Mouse (Mus musculus) adipose tissue, adult 10 weeks (tissue): Measurements from ENCODE around the gene Usp49. TPM values are rescaled to one million over a fixed set of nuclear protein-coding genes. Genes with fewer than 3 reads are reported as not detected.

Source experiments
- polyA plus RNA-seq: library from polyadenylated mRNA; stranded (reverse); fragments of 350-450 nt; fragmentation: Illumina TruSeq; extraction: RNeasy Lipid Tissue Mini Kit (QIAGEN cat#74804); gene quantifications from one replicate; pipeline ENCODE4 v1.2.3, GENCODE M21; 2014; ENCODE audit warnings: low read depth, low replicate concordance

Gene Usp49
- polyA plus RNA-seq, result 7.2 TPM

GRCm38 (mm10) chr17:47630678-47631065, at the start of gene Usp49:
Gene Usp49, plus strand, starts transcription at chr17:47630690.

GRCm38 (mm10) chr17:47610849-47611660, 19.4 kb upstream of the Usp49 start, which contains the start of the genes Bysl, Med20 and Gm20517:
Gene Bysl, minus strand, starts transcription at chr17:47611492.
Gene Med20, plus strand, starts transcription at chr17:47611582.
Gene Gm20517, plus strand, starts transcription at chr17:47611589.

GRCm38 (mm10) chr17:47688344-47688607, 57.8 kb downstream of the Usp49 start, which contains the start of gene Tomm6:
Gene Tomm6, minus strand, starts transcription at chr17:47688386.

GRCm38 (mm10) chr17:47688608-47689575, 58.4 kb downstream of the Usp49 start, which contains the start of gene Frs3:
Gene Frs3, plus strand, starts transcription at chr17:47689030.

GRCm38 (mm10) chr17:47694442-47694502, 63.8 kb downstream of the Usp49 start, which contains the start of gene Gm21981:
Gene Gm21981, minus strand, starts transcription at chr17:47694455.

GRCm38 (mm10) chr17:47694503-47695336, 64.2 kb downstream of the Usp49 start, which contains the start of gene Prickle4:
Gene Prickle4, minus strand, starts transcription at chr17:47694736.

GRCm38 (mm10) chr17:47726566-47726965, 96.1 kb downstream of the Usp49 start, which contains the start of gene Pgc:
Gene Pgc, plus strand, starts transcription at chr17:47726842.

Other genes with a start within 250 kb of the Usp49 start
- gene Guca1b, start 245.3 kb upstream of the Usp49 start, polyA plus RNA-seq, result 1.5 TPM
- gene Guca1a, start 230.1 kb upstream of the Usp49 start, polyA plus RNA-seq, result 0.91 TPM
- 3.6 TPM for gene AI661453, start 194.1 kb upstream of the Usp49 start, polyA plus RNA-seq
- gene 1700001C19Rik, start 193.3 kb upstream of the Usp49 start, polyA plus RNA-seq, result 16.0 TPM
- 18.3 TPM for gene Taf8, start 128.4 kb upstream of the Usp49 start, polyA plus RNA-seq
- gene Ccnd3, start 125.6 kb upstream of the Usp49 start, polyA plus RNA-seq, result 104 TPM
- gene Bysl, start 19.2 kb upstream of the Usp49 start, polyA plus RNA-seq, result 6.9 TPM
- gene Med20, start 19.1 kb upstream of the Usp49 start, polyA plus RNA-seq, result 27.5 TPM
- gene Gm20517, start 19.1 kb upstream of the Usp49 start, polyA plus RNA-seq, result 0.41 TPM
- 191 TPM for gene Tomm6, start 57.7 kb downstream of the Usp49 start, polyA plus RNA-seq
- 4.9 TPM for gene Frs3, start 58.3 kb downstream of the Usp49 start, polyA plus RNA-seq
- gene Gm21981, start 63.8 kb downstream of the Usp49 start, polyA plus RNA-seq, result 1.2 TPM
- gene Prickle4, start 64.0 kb downstream of the Usp49 start, polyA plus RNA-seq, result 1.6 TPM
- gene Pgc, start 96.2 kb downstream of the Usp49 start, polyA plus RNA-seq, result not detected
- 15.0 TPM for gene Tfeb, start 106.3 kb downstream of the Usp49 start, polyA plus RNA-seq
- gene Mdfi, start 204.0 kb downstream of the Usp49 start, polyA plus RNA-seq, result 4.5 TPM